Mouse (Mus musculus): ENCODE measurements around the gene Dot1l. TPM values are rescaled to one million over a fixed set of nuclear protein-coding genes. Genes with fewer than 3 reads are reported as not detected.

Dot1l gene
- polyA plus RNA-seq, 1 experiment from 2014 or later = 25.6 TPM

GRCm38 (mm10) chr10:80787517-80787916, 32.5 kb downstream of the Dot1l start:
- H3K4me1 ChIP-seq = peaks cover 22% of the 10 kb centered on the region
- no peaks in the 10 kb centered on the region for H3K9me3 ChIP-seq
- no peak overlapping the region for H3K4me3 ChIP-seq
- peaks cover 98% of the 10 kb centered on the region for H3K36me3 ChIP-seq
- H3K27ac ChIP-seq = no peak overlapping the region
- 74% methylated on average over 2 of the region's 2 CpGs for WGBS
- no peaks in the 10 kb centered on the region for H3K27me3 ChIP-seq (ENCODE audit: insufficient read depth, poor library complexity, severe bottlenecking)
- DNase-seq (ENCODE audit: low spot score) = no peak

GRCm38 (mm10) chr10:80790761-80791404, 35.9 kb downstream of the Dot1l start:
- 85% methylated on average over 19 of the region's 19 CpGs for WGBS
- H3K27me3 ChIP-seq (ENCODE audit: insufficient read depth, poor library complexity, severe bottlenecking) = no peaks in the 10 kb centered on the region
- no peak for DNase-seq (ENCODE audit: low spot score)
- H3K27ac ChIP-seq = peak overlapping the region; percentile 57
- H3K36me3 ChIP-seq = peaks cover 98% of the 10 kb centered on the region
- no peak overlapping the region for H3K4me3 ChIP-seq
- peaks cover 28% of the 10 kb centered on the region for H3K4me1 ChIP-seq
- no peaks in the 10 kb centered on the region for H3K9me3 ChIP-seq

- H3K27ac ChIP-seq = peak overlapping the region; percentile 65
- peak; percentile 86 for DNase-seq (ENCODE audit: low spot score)
- H3K27me3 ChIP-seq (ENCODE audit: insufficient read depth, poor library complexity, severe bottlenecking) = no peaks in the 10 kb centered on the region
- H3K36me3 ChIP-seq = peaks cover 98% of the 10 kb centered on the region
- 67% methylated on average over 33 of the region's 33 CpGs for WGBS
- H3K4me3 ChIP-seq = peak overlapping the region; percentile 3; the same call in 1 of the 2 replicates
- H3K4me1 ChIP-seq = peaks cover 36% of the 10 kb centered on the region
- no peaks in the 10 kb centered on the region for H3K9me3 ChIP-seq
These were observed 36.6 kb downstream of the Dot1l start for GRCm38 (mm10) chr10:80791476-80792174.

- peaks cover 92% of the 10 kb centered on the region for H3K36me3 ChIP-seq
- H3K27me3 ChIP-seq (ENCODE audit: insufficient read depth, poor library complexity, severe bottlenecking) = no peaks in the 10 kb centered on the region
- 76% methylated on average over 41 of the region's 41 CpGs for WGBS
- DNase-seq (ENCODE audit: low spot score) = no peak
- no peaks in the 10 kb centered on the region for H3K9me3 ChIP-seq
- peak overlapping the region; percentile 65 for H3K27ac ChIP-seq
- H3K4me1 ChIP-seq = peaks cover 43% of the 10 kb centered on the region
- H3K4me3 ChIP-seq = peak overlapping the region; percentile 3; the same call in 1 of the 2 replicates
These were observed 37.4 kb downstream of the Dot1l start for GRCm38 (mm10) chr10:80792175-80793032.

GRCm38 (mm10) chr10:80793033-80793784, 38.2 kb downstream of the Dot1l start:
- no peak for DNase-seq (ENCODE audit: low spot score)
- Histone ChIP-seq H3K27me3 (ENCODE audit: insufficient read depth, poor library complexity, severe bottlenecking) (no peaks in the 10 kb centered on the region), H3K9me3 (no peaks in the 10 kb centered on the region), H3K36me3 (peaks cover 84% of the 10 kb centered on the region), H3K4me3 (no peak overlapping the region), H3K27ac (no peak overlapping the region), H3K4me1 (peaks cover 43% of the 10 kb centered on the region)
- 90% methylated on average over 13 of the region's 13 CpGs for WGBS

- Histone ChIP-seq H3K27ac (no peak overlapping the region), H3K9me3 (no peaks in the 10 kb centered on the region), H3K4me3 (no peak overlapping the region), H3K36me3 (peaks cover 78% of the 10 kb centered on the region), H3K27me3 (ENCODE audit: insufficient read depth, poor library complexity, severe bottlenecking) (no peaks in the 10 kb centered on the region), H3K4me1 (peaks cover 43% of the 10 kb centered on the region)
- WGBS = 86% methylated on average over 4 of the region's 4 CpGs
- DNase-seq (ENCODE audit: low spot score) = no peak
These were observed 38.8 kb downstream of the Dot1l start for GRCm38 (mm10) chr10:80793803-80794202.

- H3K36me3 ChIP-seq = peaks cover 69% of the 10 kb centered on the region
- WGBS = 87% methylated on average over 8 of the region's 8 CpGs
- 0 out of 2 replicates have a peak overlapping the region, but pooled peaks have one; percentile 7 for H3K27ac ChIP-seq
- no peaks in the 10 kb centered on the region for H3K9me3 ChIP-seq
- H3K27me3 ChIP-seq (ENCODE audit: insufficient read depth, poor library complexity, severe bottlenecking) = no peaks in the 10 kb centered on the region
- DNase-seq (ENCODE audit: low spot score) = no peak
- H3K4me3 ChIP-seq = no peak overlapping the region
- H3K4me1 ChIP-seq = peaks cover 48% of the 10 kb centered on the region
These were observed 39.7 kb downstream of the Dot1l start for GRCm38 (mm10) chr10:80794750-80795149.

- H3K9me3 ChIP-seq = no peaks in the 10 kb centered on the region
- DNase-seq (ENCODE audit: low spot score) = no peak
- H3K36me3 ChIP-seq = peaks cover 67% of the 10 kb centered on the region
- peaks cover 47% of the 10 kb centered on the region for H3K4me1 ChIP-seq
- peak overlapping the region; percentile 93 for H3K4me3 ChIP-seq
- H3K27me3 ChIP-seq (ENCODE audit: insufficient read depth, poor library complexity, severe bottlenecking) = no peaks in the 10 kb centered on the region
- 78% methylated on average over 9 of the region's 9 CpGs for WGBS
- no peak overlapping the region for H3K27ac ChIP-seq
These were observed 41.4 kb downstream of the Dot1l start for GRCm38 (mm10) chr10:80796307-80796848.

- Histone ChIP-seq H3K36me3 (peaks cover 67% of the 10 kb centered on the region), H3K4me3 (peak overlapping the region; percentile 93)
These were observed 42.5 kb downstream of the Dot1l start for GRCm38 (mm10) chr10:80797186-80798149.

GRCm38 (mm10) chr10:80798150-80799006, 43.4 kb downstream of the Dot1l start, which contains the start of the genes Sf3a2 and Plekhj1:
Gene Sf3a2, plus strand, starts transcription at chr10:80798198.
Gene Plekhj1, minus strand, starts transcription at chr10:80798626.
- H3K27me3 ChIP-seq (ENCODE audit: insufficient read depth, poor library complexity, severe bottlenecking) = no peaks in the 10 kb centered on the region
- no peaks in the 10 kb centered on the region for H3K9me3 ChIP-seq
- DNase-seq (ENCODE audit: low spot score) = peak; percentile 98
- WGBS = under 1% methylated on average over 101 of the region's 104 CpGs
- H3K27ac ChIP-seq = peak within 1 kb of the TSS; percentile 99
- peak within 1 kb of the TSS; percentile 93 for H3K4me3 ChIP-seq
- H3K4me1 ChIP-seq = peaks cover 35% of the 10 kb centered on the region
- peaks cover 67% of the 10 kb centered on the region for H3K36me3 ChIP-seq

More at GRCm38 (mm10) chr10:80797186-80798149, 42.5 kb downstream of the Dot1l start:
- peak overlapping the region; percentile 99 for H3K27ac ChIP-seq
- no peak for DNase-seq (ENCODE audit: low spot score)
- H3K4me1 ChIP-seq = peaks cover 36% of the 10 kb centered on the region
- 2% methylated on average over 58 of the region's 59 CpGs for WGBS
- H3K9me3 ChIP-seq = no peaks in the 10 kb centered on the region
- H3K27me3 ChIP-seq (ENCODE audit: insufficient read depth, poor library complexity, severe bottlenecking) = no peaks in the 10 kb centered on the region
